Mouse (Mus musculus) T-helper 17 cell (primary cell): Measurements from ENCODE around the gene Gm11541.
"Not testable (repeated sequence)": the region's sequence is repeated elsewhere in the genome, so short reads cannot be mapped to it uniquely, and the experiment has no call there.

Experiments
- in situ Hi-C, 2 experiments: fragments of 300-600 bp; cut with MboI, MseI; formaldehyde crosslinking; loops; 1 replicate in 1 of 2; 2 replicates in 1 of 2; pipeline ENCODE4 v1.15.1; 2025; ENCODE audit warnings: high pct_unique_total_duplicates in 2 of 2

Gene Gm11541

GRCm38 (mm10) chr11:94697703-94698464, 6.4 kb downstream of the Gm11541 start:
- in situ Hi-C loops, result no loop called here

- in situ Hi-C loops, result no loop called here
Observed at GRCm38 (mm10) chr11:94697140-94697539, 7.2 kb downstream of the Gm11541 start.

DNA sequence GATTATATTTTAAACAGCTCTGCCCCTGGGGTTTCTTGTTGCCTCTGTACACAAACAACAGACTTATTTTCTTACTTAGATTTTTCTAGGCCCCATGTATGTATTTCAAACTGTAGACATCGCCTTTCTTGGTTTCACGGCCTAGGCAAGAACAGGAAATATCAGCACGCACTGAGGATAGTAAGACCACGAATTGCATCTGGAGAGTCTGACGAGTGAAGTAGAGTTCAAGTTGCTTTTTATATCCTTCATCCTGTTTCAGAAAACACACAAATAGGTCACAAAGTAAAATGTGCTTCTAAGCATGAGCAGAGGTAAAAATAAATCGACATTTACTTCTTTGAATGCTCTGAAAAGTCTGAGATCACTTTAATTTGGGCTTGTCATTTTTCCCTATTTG, 8.8 kb downstream of the Gm11541 start:
- in situ Hi-C loops, result no loop called here

DNA sequence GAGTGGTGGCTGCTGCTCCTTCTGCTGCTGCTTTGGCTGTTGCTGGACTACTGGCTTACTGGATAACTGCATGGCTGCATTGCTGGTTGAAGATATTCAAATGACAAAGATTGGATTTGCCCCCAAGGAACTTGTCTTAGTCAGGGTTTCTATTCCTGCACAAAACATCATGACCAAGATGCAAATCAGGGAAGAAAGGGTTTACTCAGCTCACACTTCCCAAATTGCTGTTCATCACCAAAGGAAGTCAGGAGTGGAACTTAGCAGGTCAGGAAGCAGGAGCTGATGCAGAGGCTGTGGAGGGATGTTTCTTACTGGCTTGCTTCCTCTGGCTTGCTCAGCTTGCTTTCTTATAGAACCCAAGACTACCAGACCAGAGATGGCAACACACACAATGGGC, 11.8 kb downstream of the Gm11541 start:
- in situ Hi-C loops, result not testable (repeated sequence)

DNA sequence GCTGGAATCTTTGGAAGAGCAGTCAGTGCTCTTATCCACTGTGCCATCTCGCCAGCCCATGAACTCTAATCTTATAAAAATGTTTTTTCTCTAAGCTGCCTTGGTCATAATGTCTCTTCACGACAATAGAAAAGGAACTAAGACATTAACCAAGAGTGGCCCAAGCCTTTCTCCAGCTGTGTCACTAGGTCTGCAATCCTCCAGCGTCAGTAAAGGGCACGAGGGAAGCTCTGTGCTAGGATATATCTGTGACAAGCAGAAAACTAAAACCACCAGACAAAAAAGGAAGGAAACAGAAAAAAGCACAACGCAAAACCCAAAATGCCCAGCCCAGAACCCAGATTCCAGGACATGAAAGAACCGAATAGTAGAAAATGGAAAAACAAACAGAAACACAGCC, 17.1 kb downstream of the Gm11541 start:
- in situ Hi-C loops, result no loop called here

GRCm38 (mm10) chr11:94682427-94682826, 21.9 kb downstream of the Gm11541 start:
- in situ Hi-C loops, result no loop called here

- in situ Hi-C loops, result no loop called here
Observed at GRCm38 (mm10) chr11:94681640-94682039, 22.7 kb downstream of the Gm11541 start.

- in situ Hi-C loops, result no loop called here
Observed at GRCm38 (mm10) chr11:94680639-94681038, 23.7 kb downstream of the Gm11541 start.

GRCm38 (mm10) chr11:94677607-94678145, 26.6 kb downstream of the Gm11541 start:
- in situ Hi-C loops, result no loop called here

DNA sequence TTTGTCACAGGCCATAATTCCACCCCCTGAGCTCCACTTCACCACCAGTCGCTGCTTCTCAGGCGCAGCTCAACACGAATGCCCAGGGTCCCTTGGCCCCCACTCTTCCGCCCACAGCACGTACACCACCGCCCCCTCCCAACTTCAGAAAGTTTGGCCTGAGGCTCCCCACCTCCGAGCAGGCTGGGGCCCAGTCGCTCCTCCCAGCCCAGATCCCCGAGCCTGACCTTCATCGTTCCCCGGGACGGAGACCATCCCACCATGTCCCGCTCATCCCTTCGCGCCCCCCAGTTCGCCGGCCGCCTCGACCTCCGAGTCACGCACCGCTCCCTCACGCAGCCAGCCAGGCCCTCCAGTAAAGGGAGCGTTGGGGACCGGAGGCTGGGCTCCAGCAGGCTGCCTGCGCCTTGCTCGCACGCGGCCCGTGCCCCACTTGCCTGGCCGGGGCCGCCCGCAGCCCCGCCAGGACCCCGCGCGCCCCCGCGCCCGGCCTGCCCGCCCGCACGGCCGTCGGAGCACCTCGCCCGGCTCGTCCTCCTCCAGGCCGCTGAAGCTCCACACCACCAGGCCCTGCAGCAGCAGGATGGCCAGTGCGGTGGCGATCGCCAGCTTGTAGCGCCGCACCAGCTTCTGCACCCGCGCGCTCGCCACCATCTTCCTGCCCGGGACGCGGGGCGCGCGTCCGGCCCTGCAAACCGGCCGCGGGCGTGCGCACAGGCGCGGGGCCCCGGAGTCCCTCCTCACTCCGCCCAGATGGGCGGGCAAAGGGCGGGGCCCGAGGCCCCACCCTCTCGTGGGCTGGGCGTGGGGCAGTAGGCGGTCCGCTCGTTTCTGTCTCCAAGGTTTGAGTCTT, 27.3 kb downstream of the Gm11541 start, which contains the start of gene Xylt2:
Gene Xylt2 (minus strand): TSS at position 762 of the 853 bp plus-strand sequence.
- in situ Hi-C loops, result no loop called here

- in situ Hi-C loops, result no loop called here
Observed at GRCm38 (mm10) chr11:94676308-94676707, 28.0 kb downstream of the Gm11541 start.

DNA sequence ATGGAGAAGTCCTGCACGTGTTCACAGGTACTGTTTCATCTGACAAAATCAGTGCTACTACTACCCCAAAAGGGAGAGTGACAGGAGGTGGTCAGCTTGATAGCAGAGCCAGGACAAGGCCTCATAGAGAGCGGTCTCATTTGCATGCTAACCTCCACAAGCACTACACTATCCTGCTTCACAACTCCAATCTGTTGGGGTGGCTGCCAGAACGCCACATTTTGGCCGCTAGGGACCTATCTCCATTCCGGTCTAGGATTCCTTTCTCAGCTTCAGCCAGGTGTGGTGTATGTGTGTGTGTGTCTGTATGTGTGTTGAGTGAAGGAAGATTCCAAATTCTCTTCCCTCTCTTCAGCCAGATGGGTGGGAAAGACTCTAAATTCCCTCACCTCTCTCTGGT, 28.9 kb downstream of the Gm11541 start:
- in situ Hi-C loops, result no loop called here

- in situ Hi-C loops, result no loop called here
Observed at GRCm38 (mm10) chr11:94674984-94675383, 29.3 kb downstream of the Gm11541 start.

DNA sequence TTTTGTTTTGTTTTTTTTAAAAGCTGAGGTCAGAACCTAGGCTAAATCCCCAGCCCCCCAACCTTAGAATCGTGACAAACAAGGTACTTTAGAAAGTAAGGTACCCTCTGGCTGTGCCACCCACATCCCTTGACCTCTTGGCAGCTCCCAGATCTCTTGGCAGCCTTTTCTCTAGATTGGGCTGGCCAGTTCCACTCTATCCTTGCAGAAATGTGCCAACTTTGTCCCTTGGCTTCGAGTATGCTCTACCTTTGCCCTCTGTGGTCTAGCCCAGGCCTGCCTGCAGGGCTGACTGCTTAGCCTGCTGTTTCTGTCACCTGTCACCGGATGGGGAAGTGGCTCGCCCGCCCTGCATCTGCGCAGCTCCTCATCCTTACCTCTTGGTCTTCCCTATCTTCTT, 39.0 kb downstream of the Gm11541 start:
- in situ Hi-C loops, result no loop called here

DNA sequence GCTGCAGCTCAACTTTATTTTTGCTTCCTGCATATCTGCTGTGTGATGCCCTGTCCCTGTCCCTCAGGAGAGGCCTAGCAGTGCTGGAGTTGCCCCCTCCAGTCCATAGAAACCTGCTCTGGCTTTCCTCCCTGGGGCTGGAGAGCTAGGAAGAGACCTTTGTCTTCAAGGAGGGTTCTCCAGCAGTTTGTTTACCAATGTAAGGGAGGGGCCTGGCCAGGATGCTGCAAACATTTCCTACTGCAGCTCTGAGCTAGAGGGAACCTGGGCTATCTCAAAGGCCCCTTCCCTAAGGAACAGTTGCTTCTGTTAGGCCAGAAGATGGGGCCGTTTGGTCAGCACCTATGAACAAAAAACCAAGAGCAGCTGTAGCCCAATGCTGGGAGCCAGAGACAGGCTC, 43.0 kb downstream of the Gm11541 start:
- in situ Hi-C loops, result no loop called here

GRCm38 (mm10) chr11:94653663-94654436, 50.4 kb downstream of the Gm11541 start, which contains the start of the genes Mrpl27 and Eme1:
Mrpl27 (plus strand) TSS chr11:94653767.
Eme1 (minus strand) TSS chr11:94653964.
- in situ Hi-C loops, result no loop called here

- in situ Hi-C loops, result no loop called here
Observed at GRCm38 (mm10) chr11:94652973-94653372, 51.3 kb downstream of the Gm11541 start.

- in situ Hi-C loops, result not testable (repeated sequence)
Observed at GRCm38 (mm10) chr11:94651241-94651640, 53.1 kb downstream of the Gm11541 start.

GRCm38 (mm10) chr11:94646457-94646856, 57.8 kb downstream of the Gm11541 start:
- in situ Hi-C loops, result no loop called here
